Mouse (Mus musculus) lung, adult 2 months (tissue): ENCODE results near the gene Pld4. TPM values are rescaled to one million over a fixed set of nuclear protein-coding genes. Genes with fewer than 3 reads are reported as not detected.

Source experiments
- DNase-seq: peaks from one replicate; pipeline ENCODE4 v3.0.0; 2022
- H3K4me1 ChIP-seq: fragments of 200-500 bp; 2 replicates; pipeline ENCODE4 v1.6.1; 2011; ENCODE audit warnings: low read length; ENCODE audit not compliant: control insufficient read depth, insufficient read depth
- H3K4me3 ChIP-seq: fragments of 200-500 bp; replicated peaks from 2 replicates; pipeline ENCODE3; 2011; ENCODE audit warnings: low read depth, mild to moderate bottlenecking, control low read depth, low read length; ENCODE audit errors: extremely low read depth
- CTCF ChIP-seq: fragments of 200-500 bp; IDR thresholded peaks from 2 replicates; pipeline ENCODE4 v1.5.1; 2011; ENCODE audit warnings: mild to moderate bottlenecking, low read length, control low read depth; ENCODE audit not compliant: insufficient read depth
- POLR2A ChIP-seq: fragments of 200-500 bp; IDR thresholded peaks from 2 replicates; pipeline ENCODE4 v1.6.1; 2011; ENCODE audit warnings: low read depth, mild to moderate bottlenecking, control low read depth, low read length, borderline replicate concordance; ENCODE audit errors: extremely low read depth
- WGBS: fragments of 180-500 bp; shearing (Covaris S2); methylation state at CpG from one replicate; pipeline ENCODE4 v1.1.7; 2018; 5-methylcytosine and 5-hydroxymethylcytosine counted together
- polyA plus RNA-seq: library from polyadenylated mRNA; depleted of rRNA; stranded (reverse); fragments of >200 nt; gene quantifications from 2 replicates; pipeline ENCODE4 v1.2.3, GENCODE M21; 2012

The Pld4 gene
- polyA plus RNA-seq, 1 experiment: 90.1 TPM

DNA sequence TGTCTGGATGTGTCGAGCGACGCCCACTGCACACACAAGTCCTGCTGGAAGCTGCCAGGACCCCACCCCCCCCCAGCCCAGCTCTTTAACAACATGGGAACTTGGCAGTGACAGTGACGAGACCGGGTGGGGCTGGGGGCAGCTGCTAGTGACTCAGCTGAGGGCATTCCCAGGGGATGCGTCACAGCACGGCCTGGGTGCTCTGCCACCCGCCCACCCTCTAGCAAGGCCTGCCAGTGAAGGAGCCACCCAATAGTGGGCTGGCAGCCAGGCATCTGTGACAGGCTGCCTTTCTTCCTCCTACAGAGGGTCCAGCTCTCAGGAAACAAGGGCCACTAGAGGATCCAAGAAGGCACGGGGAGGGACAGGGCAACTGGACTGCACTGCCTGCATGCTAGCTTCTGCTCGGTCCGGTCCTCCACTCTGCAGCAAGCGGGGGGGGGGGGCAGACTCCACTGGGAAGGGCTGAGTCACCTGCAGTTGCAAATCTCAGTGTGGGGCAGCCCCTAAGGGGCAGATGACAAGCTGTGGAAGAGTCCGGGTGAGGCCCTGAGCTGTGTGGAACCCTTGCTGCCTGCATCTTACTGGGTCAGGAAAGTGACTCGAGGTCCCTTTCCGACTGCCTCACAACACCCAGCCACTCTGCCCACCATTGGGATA, 37.3 kb downstream of the Pld4 start:
- no peak overlapping the region for H3K4me3 ChIP-seq
- WGBS: 27% methylated on average over 15 of the region's 15 CpGs
- peaks cover 17% of the 10 kb centered on the region; the same call in 1 of the 2 replicates for H3K4me1 ChIP-seq
- DNase-seq: no peak
- no peak for TF ChIP-seq POLR2A
- TF ChIP-seq CTCF: no peak

DNA sequence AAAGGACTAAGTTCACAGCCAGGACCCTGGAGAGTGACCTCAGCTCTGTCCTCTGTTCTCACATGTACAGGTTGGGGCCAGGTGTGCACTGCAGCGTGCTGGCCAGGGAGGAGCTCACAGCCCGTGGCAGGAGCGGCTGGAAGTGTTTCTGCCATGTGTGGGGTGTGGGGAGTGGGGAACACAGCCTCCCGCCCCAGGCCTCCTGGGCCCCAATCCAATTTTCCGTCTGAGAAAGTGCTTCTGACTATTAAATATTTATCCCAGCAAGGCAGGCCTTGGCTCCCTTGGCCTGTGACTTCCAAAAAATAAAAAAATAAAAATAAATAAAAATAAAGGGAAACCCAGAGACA, 37.9 kb downstream of the Pld4 start:
- no peak for DNase-seq
- 21% methylated on average over 5 of the region's 5 CpGs for WGBS
- Histone ChIP-seq H3K4me1 (peaks cover 17% of the 10 kb centered on the region; the same call in 1 of the 2 replicates), H3K4me3 (no peak overlapping the region)
- no peak for TF ChIP-seq CTCF

DNA sequence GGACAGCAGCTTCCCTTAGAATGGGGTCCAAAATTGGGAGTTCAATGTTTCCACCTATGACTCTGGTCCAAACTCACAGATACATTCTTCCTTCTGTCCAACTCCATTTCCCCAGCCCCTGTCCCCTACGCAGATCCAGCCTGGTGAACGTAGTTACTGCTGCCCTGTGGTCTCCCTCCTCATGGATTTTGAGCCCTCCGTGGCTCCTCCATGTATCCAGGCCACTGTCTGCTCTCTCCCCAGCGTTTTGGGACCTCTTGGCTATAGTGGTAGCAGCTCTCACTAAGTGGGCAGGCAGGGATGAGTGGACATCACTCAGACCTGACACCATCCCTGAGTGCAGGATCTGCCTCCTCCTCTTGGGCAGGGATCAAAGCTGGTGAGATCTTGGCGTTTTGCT, 38.3 kb downstream of the Pld4 start:
- Histone ChIP-seq H3K4me1 (peaks cover 17% of the 10 kb centered on the region; the same call in 1 of the 2 replicates), H3K4me3 (no peak overlapping the region)
- no peak for DNase-seq
- TF ChIP-seq CTCF (no peak), POLR2A (no peak)
- WGBS: 64% methylated on average over 5 of the region's 5 CpGs

DNA sequence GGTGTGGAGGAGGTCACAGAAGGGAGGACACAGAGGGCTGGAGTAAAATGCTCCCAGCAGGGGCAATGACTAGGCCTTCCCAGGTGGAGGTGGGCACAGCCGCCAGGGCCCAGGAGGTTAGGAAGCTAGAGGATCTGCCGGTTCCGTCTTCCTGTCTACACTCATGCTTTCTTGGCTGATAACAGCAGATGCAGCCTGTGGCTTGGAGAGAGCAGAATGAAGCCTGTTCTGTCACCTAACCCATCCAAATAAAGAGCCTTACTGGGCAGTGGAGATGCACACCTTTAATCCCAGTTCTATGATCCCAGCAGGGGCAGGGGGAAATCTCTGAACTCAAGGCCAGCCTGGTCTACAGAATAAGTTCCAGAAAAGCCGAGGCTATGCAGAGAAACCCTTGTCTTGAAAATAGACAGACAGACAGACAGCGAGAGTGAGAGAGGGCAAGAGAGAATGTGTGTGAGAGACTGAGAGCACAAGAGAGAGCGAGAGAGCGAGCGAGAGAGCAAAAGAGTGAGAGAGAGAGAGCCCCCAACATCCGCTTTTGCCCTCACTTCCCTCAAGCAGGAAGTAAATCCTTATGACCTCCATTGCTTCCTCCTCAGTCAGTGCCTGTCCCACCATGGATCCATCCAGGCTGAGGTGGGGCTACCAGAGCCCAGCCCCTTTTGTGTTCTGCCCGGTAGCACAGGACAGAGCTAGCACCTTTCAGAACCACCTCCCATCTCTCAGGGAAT, 38.9 kb downstream of the Pld4 start:
- Histone ChIP-seq H3K4me1 (peaks cover 14% of the 10 kb centered on the region; the same call in 1 of the 2 replicates), H3K4me3 (no peak overlapping the region)
- WGBS: 78% methylated on average over 10 of the region's 10 CpGs
- TF ChIP-seq POLR2A (no peak), CTCF (no peak)
- no peak for DNase-seq

DNA sequence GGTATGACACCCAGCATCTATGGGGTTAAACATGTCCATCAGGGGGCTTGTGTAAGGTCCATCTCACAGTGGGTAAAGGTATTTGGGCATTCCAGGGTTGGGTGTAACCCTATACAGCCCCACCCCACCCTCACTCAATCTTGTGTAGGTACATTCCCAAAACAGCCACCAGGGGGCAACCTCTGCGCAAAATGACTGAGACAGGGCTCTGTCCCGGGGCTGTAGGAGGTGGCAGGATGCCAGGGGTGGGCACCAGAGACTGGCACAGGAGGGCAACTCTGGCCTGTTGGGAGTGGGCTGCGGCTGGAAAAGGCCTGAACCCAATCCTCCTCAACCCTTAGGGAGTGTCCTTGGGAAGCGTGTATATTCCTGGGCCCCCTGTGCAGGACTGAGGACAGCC, 40.0 kb downstream of the Pld4 start:
- 5% methylated on average over 4 of the region's 4 CpGs for WGBS

DNA sequence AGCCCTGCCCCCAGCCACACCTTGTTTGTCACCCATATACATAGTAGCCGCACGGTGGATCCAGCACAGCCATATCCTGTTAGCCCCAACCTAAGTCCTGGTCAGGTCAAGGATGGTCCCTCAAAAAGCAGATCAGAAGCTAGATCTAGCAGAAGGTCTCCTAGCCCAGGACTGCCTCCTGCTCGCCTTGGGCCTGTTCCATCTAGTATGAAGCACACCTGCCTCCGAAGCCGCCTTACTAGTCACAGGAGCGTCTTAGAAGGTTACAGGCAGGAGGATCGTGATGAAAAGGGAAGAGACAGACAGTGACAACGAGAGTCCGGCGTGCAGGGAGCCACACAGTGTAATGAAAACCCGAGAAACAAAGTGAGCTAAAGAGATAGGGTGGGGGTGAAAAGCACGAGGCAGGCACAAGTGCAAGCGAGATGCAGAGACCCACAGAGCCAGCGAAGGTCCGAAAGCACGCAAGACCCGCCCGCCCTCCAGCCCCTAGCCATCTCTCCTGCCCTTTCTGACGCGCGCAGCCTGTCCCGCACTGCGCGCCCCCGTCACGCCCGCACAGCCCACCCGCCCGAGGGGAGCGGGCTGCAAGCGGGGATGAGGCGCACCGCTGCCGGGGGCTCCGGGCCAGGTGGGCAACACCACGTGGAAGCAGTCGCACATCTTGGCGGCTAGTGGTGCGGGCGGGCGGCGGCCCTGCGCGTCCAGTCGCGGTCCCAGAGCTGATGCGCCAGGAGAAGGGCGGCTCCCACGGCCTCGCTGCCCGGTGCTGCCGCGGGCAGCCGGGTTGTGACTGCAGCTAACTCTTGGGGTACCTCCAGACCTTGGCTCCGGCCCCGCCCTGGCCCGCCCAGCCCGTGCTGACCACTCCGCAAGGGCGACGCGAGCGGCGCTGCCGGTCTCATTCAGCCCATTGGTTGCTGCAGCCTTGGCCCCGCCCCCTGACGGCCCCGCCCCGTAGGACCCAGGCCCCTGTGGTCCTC, 41.7 kb downstream of the Pld4 start, which contains the start of gene Ahnak2:
TSS of gene Ahnak2 (minus strand) at position 794 of the 983 bp plus-strand sequence.
- 5% methylated on average over 54 of the region's 69 CpGs for whole genome bisulfite sequencing
- Histone ChIP-seq H3K4me1 (peaks cover 14% of the 10 kb centered on the region; the same call in 1 of the 2 replicates), H3K4me3 (no peak within 1 kb of the TSS)
- no peak for DNase-seq
- TF ChIP-seq POLR2A: no peak

More for the DNA sequence above, 40.0 kb downstream of the Pld4 start:
- TF ChIP-seq CTCF: peak; percentile 63
- no peak for TF ChIP-seq POLR2A
- peak; percentile 76 for DNase-seq
- peaks cover 14% of the 10 kb centered on the region; the same call in 1 of the 2 replicates for H3K4me1 ChIP-seq
- H3K4me3 ChIP-seq: no peak overlapping the region

DNA sequence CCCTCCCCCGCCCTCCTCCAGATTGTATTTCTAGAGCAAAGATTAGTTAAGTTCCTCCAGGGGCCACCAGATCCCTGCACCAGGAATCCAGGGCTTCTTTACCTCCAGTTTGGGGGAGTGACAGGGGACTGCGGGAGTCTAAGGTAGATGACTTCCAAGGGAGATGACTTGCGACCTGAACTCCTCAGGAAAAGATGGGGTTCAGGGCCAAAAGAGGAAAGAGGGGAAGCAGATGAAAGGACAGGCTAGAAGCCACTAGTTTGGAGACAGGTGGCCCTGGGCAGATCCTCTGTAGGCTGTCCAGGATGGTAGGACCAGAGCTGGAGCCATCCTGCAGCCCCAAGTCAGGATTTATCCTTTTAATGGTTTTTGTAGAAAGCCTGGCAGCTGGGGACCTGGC, 42.5 kb downstream of the Pld4 start:
- Histone ChIP-seq H3K4me1 (peaks cover 8% of the 10 kb centered on the region; the same call in 1 of the 2 replicates), H3K4me3 (no peak overlapping the region)
- DNase-seq: no peak
- 33% methylated on average over 3 of the region's 3 CpGs for WGBS
- TF ChIP-seq CTCF (no peak), POLR2A (no peak)

DNA sequence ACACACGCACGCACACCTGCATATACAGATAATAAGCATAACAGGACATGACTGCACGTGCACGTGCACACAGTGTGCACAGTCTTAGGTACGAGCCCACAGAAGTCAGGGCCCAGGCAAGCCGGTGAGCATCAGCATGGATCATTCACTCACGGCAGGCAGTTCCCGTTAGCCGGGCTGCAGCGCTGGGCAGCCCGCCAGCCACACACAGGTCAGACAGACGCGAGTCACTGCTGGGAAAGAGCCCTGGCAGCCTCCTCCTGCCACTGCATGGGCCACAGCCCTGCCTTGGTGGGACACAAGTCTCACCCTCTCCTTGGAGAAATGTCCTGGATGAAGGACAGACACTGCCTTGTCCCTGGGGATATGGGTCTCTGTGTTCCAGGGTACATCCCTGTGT, 43.6 kb downstream of the Pld4 start:
- no peak for DNase-seq
- WGBS: 43% methylated on average over 13 of the region's 13 CpGs
- Histone ChIP-seq H3K4me1 (peaks cover 5% of the 10 kb centered on the region; the same call in 1 of the 2 replicates), H3K4me3 (no peak overlapping the region)
- TF ChIP-seq CTCF: no peak
- TF ChIP-seq POLR2A: no peak

DNA sequence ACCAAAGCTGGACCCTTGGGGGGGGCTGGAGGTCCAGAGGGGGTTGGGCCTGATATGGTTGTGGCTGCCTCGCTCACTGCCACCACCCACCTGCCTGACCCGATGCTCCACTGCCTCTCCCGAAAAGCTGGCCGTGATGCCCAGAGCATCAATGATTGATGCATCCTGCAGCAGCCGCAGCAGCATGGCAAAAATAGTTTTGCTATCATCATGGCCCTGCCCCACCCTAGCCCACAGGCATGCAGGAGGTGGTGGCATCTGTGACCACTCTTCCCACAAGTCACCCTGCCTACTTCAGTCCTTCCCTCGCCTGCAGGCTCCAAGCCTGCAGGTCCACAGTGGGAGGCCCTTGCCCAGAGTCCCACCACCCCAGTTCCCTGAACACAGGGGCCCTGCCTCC, 45.6 kb downstream of the Pld4 start:
- H3K4me1 ChIP-seq: peaks cover 5% of the 10 kb centered on the region; the same call in 1 of the 2 replicates
- WGBS: 54% methylated on average over 6 of the region's 6 CpGs
- no peak for DNase-seq

More for the DNA sequence above, 45.6 kb downstream of the Pld4 start:
- H3K4me3 ChIP-seq: no peak overlapping the region
- TF ChIP-seq CTCF (no peak), POLR2A (no peak)
